Mouse (Mus musculus): ENCODE measurements around the gene Osmr. TPM values are rescaled to one million over a fixed set of nuclear protein-coding genes. Genes with fewer than 3 reads are reported as not detected.
A peak's percentile ranks its signal among the peaks of the same experiment; 100 is the strongest.

The Osmr gene
- 3.1 and 3.6 TPM in 2 replicates for polyA plus RNA-seq (2012; rRNA removed)

DNA sequence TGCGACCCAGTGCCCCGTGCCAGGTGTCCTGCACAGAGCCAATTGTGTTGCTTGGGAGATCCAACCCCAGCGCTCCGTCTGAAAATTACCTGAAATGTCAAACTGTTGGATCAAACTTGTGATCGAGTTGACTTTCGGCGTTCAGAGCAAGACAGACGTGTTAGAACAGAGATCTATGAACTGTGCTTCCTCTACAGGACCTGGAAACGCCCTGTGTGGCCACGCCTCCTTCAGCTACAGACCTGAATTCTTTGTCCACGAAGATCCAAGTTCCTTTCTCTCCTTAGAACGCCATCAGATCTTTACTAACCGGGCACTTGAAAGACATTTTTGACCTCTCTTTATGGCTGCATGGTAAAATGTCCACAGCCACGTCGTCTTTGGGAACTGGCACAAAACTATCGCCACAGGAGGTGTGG is at the start of gene Osmr:
TSS of gene Osmr (minus strand) at position 369 of the 419 bp plus-strand sequence.
- no peak for TF ChIP-seq CTCF (IDR thresholded peaks at IDR 0.05; ENCODE audit: extremely low read depth, insufficient read depth, insufficient read length, insufficient replicate concordance)
- TF ChIP-seq POLR2A (IDR thresholded peaks at IDR 0.05; ENCODE audit: low read depth, low read length) = no peak
- 9% methylated on average over 16 of the region's 16 CpGs for WGBS
- peaks cover 5% of the 10 kb centered on the region; the same call in 1 of the 2 replicates for H3K27me3 ChIP-seq (ENCODE audit: control insufficient read depth, insufficient read depth, low read length)
- H3K27ac ChIP-seq (ENCODE audit: insufficient read depth, low read length) = peak within 1 kb of the TSS; percentile 69; the same call in 1 of the 2 replicates
- H3K4me1 ChIP-seq (ENCODE audit: control insufficient read depth, insufficient read depth, insufficient read length) = no peaks in the 10 kb centered on the region
- H3K36me3 ChIP-seq (ENCODE audit: control insufficient read depth, insufficient read depth, low read length) = no peaks in the 10 kb centered on the region
- H3K4me3 ChIP-seq (ENCODE audit: extremely low read depth, insufficient read depth, insufficient read length) = peak within 1 kb of the TSS; percentile 25; the same call in 1 of the 2 replicates
- no peak for DNase-seq (ENCODE audit: low read depth in 1 of 2, low spot score in 2 of 2)

DNA sequence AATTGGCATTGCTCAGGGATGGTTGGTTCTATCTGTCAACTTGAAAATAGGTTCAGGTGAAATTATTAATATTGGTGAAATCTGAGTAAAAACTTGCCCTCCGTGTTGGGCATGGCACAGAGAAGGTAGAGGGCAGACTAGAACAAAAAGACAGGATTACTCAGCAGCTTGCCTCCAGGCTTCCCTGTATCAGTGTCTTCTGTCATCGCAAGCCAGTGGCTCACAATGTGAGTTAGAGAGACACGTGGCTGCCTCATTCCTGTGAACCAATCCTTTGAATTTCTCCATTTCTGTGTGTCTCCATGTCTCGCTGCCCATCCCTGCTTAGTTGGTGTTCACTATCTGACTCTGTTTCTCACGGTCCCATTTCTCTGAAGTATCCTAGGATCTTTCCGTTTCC is 44.6 kb upstream of the Osmr start:
- Histone ChIP-seq H3K36me3 (ENCODE audit: control insufficient read depth, insufficient read depth, low read length) (no peaks in the 10 kb centered on the region), H3K4me1 (ENCODE audit: control insufficient read depth, insufficient read depth, insufficient read length) (no peaks in the 10 kb centered on the region), H3K27me3 (ENCODE audit: control insufficient read depth, insufficient read depth, low read length) (peaks cover 2% of the 10 kb centered on the region; the same call in 1 of the 2 replicates), H3K27ac (ENCODE audit: insufficient read depth, low read length) (no peak overlapping the region), H3K4me3 (ENCODE audit: extremely low read depth, insufficient read depth, insufficient read length) (no peak overlapping the region)
- 86% methylated on average over 6 of the region's 6 CpGs for WGBS
- TF ChIP-seq POLR2A (IDR thresholded peaks at IDR 0.05; ENCODE audit: low read depth, low read length) (no peak), CTCF (IDR thresholded peaks at IDR 0.05; ENCODE audit: extremely low read depth, insufficient read depth, insufficient read length, insufficient replicate concordance) (no peak)
- no peak for DNase-seq (ENCODE audit: low read depth in 1 of 2, low spot score in 2 of 2)

DNA sequence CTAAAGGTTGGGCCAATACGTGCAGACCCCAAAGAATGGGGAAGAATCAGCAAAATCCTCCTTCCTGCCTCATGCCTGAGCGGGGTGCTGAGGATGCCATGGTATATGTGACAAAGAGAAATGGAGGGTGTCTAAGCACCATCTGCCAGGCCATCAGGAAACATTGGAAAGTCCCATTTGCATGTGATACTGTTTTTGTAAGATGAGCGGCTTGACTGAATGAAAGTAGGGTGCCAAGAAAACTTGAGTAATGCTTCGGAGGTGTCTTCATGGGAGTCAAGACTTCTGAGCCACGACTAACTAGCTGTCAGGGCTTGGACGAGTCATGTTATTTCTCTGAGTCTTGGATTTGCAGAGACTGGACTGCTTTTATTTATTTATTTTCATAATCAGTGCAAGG is 39.4 kb upstream of the Osmr start:
- H3K36me3 ChIP-seq (ENCODE audit: control insufficient read depth, insufficient read depth, low read length) = no peaks in the 10 kb centered on the region
- no peaks in the 10 kb centered on the region for H3K4me1 ChIP-seq (ENCODE audit: control insufficient read depth, insufficient read depth, insufficient read length)
- no peak overlapping the region for H3K27ac ChIP-seq (ENCODE audit: insufficient read depth, low read length)
- H3K27me3 ChIP-seq (ENCODE audit: control insufficient read depth, insufficient read depth, low read length) = peaks cover 2% of the 10 kb centered on the region; the same call in 1 of the 2 replicates
- TF ChIP-seq CTCF (IDR thresholded peaks at IDR 0.05; ENCODE audit: extremely low read depth, insufficient read depth, insufficient read length, insufficient replicate concordance) (no peak), POLR2A (IDR thresholded peaks at IDR 0.05; ENCODE audit: low read depth, low read length) (no peak)
- WGBS = 87% methylated on average over 6 of the region's 6 CpGs
- no peak overlapping the region for H3K4me3 ChIP-seq (ENCODE audit: extremely low read depth, insufficient read depth, insufficient read length)
- no peak for DNase-seq (ENCODE audit: low read depth in 1 of 2, low spot score in 2 of 2)

DNA sequence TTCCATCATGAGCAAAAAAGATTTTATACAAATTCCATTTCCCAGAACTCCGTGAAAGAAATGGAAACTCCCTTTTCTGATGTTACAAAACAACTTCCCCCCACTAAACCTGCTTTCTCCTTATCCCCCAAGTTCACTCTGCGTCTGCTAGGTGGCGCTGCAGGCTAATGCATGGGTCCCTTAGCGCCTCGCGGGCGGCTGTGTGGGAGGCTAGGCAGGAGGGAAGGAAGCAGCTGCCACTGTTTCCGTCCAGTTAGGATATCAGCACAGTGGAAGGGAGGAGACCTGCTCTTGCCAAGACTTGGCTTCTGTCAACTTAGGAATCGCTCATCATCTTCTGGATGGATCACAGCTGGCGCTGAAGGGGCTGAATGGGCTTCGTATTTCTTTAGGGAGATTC is 34.9 kb upstream of the Osmr start:
- no peak for TF ChIP-seq POLR2A (IDR thresholded peaks at IDR 0.05; ENCODE audit: low read depth, low read length)
- TF ChIP-seq CTCF (IDR thresholded peaks at IDR 0.05; ENCODE audit: extremely low read depth, insufficient read depth, insufficient read length, insufficient replicate concordance) = peak; percentile 92
- DNase-seq (ENCODE audit: low read depth in 1 of 2, low spot score in 2 of 2) = peak; percentile 18 to 69
- H3K4me1 ChIP-seq (ENCODE audit: control insufficient read depth, insufficient read depth, insufficient read length) = no peaks in the 10 kb centered on the region
- H3K36me3 ChIP-seq (ENCODE audit: control insufficient read depth, insufficient read depth, low read length) = no peaks in the 10 kb centered on the region
- WGBS = 5% methylated on average over 11 of the region's 11 CpGs
- no peak overlapping the region for H3K4me3 ChIP-seq (ENCODE audit: extremely low read depth, insufficient read depth, insufficient read length)
- no peak overlapping the region for H3K27ac ChIP-seq (ENCODE audit: insufficient read depth, low read length)
- 0 out of 2 replicates have a peak, but pooled peaks cover 2% of the 10 kb centered on the region for H3K27me3 ChIP-seq (ENCODE audit: control insufficient read depth, insufficient read depth, low read length)

DNA sequence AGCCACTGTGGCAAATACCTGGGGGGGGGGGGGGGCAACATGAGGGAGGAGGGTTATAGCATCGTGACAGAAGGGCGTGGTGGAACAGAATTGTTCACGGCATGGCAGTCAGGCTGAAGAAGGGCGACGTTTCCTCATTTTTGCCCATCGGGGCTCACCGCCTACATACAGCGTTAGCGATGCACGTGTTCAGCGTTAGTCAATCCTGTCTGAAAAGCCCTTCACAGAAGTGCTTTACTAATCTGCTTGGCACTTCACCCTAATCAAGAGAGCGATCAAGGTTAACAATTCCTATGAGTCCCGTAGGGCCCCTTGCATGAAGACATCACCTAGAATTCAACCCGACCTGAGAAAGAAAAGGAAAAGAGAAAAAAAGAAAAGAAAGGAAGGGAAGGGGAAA is 34.3 kb upstream of the Osmr start:
- 43% methylated on average over 14 of the region's 14 CpGs for WGBS
- Histone ChIP-seq H3K4me3 (ENCODE audit: extremely low read depth, insufficient read depth, insufficient read length) (no peak overlapping the region), H3K27ac (ENCODE audit: insufficient read depth, low read length) (no peak overlapping the region), H3K4me1 (ENCODE audit: control insufficient read depth, insufficient read depth, insufficient read length) (no peaks in the 10 kb centered on the region), H3K36me3 (ENCODE audit: control insufficient read depth, insufficient read depth, low read length) (no peaks in the 10 kb centered on the region), H3K27me3 (ENCODE audit: control insufficient read depth, insufficient read depth, low read length) (0 out of 2 replicates have a peak, but pooled peaks cover 2% of the 10 kb centered on the region)
- TF ChIP-seq POLR2A (IDR thresholded peaks at IDR 0.05; ENCODE audit: low read depth, low read length) = no peak
- TF ChIP-seq CTCF (IDR thresholded peaks at IDR 0.05; ENCODE audit: extremely low read depth, insufficient read depth, insufficient read length, insufficient replicate concordance) = no peak
- no peak for DNase-seq (ENCODE audit: low read depth in 1 of 2, low spot score in 2 of 2)

DNA sequence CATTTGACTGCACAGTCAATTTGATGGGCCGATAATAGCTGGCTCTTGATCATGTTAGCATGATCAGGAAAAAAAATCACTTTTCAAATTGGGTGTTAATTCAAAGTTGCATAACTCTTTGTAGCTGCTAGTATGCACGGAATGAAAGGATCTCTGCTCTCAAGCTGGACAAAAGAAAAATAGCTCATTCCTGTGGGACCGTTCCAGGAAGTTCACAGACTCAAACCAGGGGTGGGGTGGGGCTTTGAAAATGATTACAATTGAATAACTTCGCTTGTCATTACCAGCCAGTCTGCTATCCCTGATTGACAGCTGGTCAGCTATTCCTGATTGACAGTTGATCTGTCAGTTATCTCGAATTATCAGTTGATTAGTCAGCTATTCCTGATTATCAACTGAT is 33.8 kb upstream of the Osmr start:
- Histone ChIP-seq H3K4me1 (ENCODE audit: control insufficient read depth, insufficient read depth, insufficient read length) (no peaks in the 10 kb centered on the region), H3K36me3 (ENCODE audit: control insufficient read depth, insufficient read depth, low read length) (no peaks in the 10 kb centered on the region), H3K27ac (ENCODE audit: insufficient read depth, low read length) (no peak overlapping the region), H3K4me3 (ENCODE audit: extremely low read depth, insufficient read depth, insufficient read length) (no peak overlapping the region), H3K27me3 (ENCODE audit: control insufficient read depth, insufficient read depth, low read length) (0 out of 2 replicates have a peak, but pooled peaks cover 2% of the 10 kb centered on the region)
- WGBS = 39% methylated on average over 5 of the region's 5 CpGs
- no peak for TF ChIP-seq POLR2A (IDR thresholded peaks at IDR 0.05; ENCODE audit: low read depth, low read length)
- TF ChIP-seq CTCF (IDR thresholded peaks at IDR 0.05; ENCODE audit: extremely low read depth, insufficient read depth, insufficient read length, insufficient replicate concordance) = no peak
- no peak for DNase-seq (ENCODE audit: low read depth in 1 of 2, low spot score in 2 of 2)

DNA sequence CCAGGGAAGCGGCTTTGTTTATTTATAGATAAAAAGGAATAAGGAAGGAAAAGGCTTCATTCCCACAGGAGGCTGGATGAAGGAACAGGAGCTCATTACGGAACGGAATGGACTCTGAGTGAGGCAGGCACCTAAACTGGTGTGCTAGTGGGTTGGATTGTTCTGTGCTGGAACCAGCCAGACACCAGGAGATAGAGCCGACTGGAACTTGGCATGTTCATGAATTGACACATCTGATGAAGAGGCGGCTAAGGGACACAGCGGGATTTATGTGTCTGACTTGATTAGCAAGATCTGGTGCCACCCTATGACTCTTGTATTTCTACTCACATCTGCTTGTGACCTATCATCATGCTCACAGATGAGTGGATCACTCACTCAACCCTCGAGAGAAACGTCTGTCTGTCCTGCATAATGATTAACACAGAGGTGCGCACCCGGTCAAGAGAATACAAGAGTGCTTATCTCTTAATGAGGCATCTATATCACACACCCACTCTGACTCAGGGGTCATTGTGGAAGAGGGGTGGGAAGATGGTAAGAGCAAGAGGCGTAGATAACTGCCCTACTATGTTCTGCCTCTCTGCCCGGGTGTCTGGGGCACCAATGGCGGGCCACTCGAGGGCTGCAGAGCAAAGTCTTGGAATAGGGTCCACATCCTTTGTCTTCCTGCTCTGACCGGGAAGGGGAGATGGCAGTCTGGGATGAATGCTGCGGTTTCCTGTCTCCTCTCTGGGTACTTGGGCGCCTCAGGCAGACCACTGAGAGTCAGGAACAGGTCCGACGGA is 31.7 kb upstream of the Osmr start:
- no peaks in the 10 kb centered on the region for H3K4me1 ChIP-seq (ENCODE audit: control insufficient read depth, insufficient read depth, insufficient read length)
- DNase-seq (ENCODE audit: low read depth in 1 of 2, low spot score in 2 of 2) = no peak
- TF ChIP-seq CTCF (IDR thresholded peaks at IDR 0.05; ENCODE audit: extremely low read depth, insufficient read depth, insufficient read length, insufficient replicate concordance) (no peak), POLR2A (IDR thresholded peaks at IDR 0.05; ENCODE audit: low read depth, low read length) (no peak)
- no peak overlapping the region for H3K4me3 ChIP-seq (ENCODE audit: extremely low read depth, insufficient read depth, insufficient read length)
- H3K27me3 ChIP-seq (ENCODE audit: control insufficient read depth, insufficient read depth, low read length) = 0 out of 2 replicates have a peak, but pooled peaks cover 2% of the 10 kb centered on the region
- no peak overlapping the region for H3K27ac ChIP-seq (ENCODE audit: insufficient read depth, low read length)
- H3K36me3 ChIP-seq (ENCODE audit: control insufficient read depth, insufficient read depth, low read length) = no peaks in the 10 kb centered on the region
- WGBS = 65% methylated on average over 19 of the region's 19 CpGs

All from spleen, adult 2 months (tissue).